Mouse (Mus musculus) G1E (cell line): ENCODE results near the gene Nubp1. TPM values are rescaled to one million over a fixed set of nuclear protein-coding genes. Genes with fewer than 3 reads are reported as not detected.

ENCODE experiments used
- ATAC-seq: 2 replicates; pipeline ENCODE4 v1.8.0; 2016; ENCODE audit warnings: mild to moderate bottlenecking; ENCODE audit not compliant: insufficient number of reproducible peaks, poor library complexity, low FRiP score, severe bottlenecking; ENCODE audit errors: extremely low read depth
- DNase-seq: peaks from one replicate; pipeline ENCODE4 v3.0.0; 2012; ENCODE audit warnings: low spot score
- H3K27me3 ChIP-seq: 2 replicates; pipeline ENCODE4 v1.6.1; 2012; ENCODE audit warnings: mild to moderate bottlenecking, low read length, inconsistent platforms; ENCODE audit not compliant: insufficient read depth
- H3K36me3 ChIP-seq: replicated peaks from 2 replicates; pipeline ENCODE3; 2012; ENCODE audit warnings: mild to moderate bottlenecking, inconsistent platforms
- H3K4me1 ChIP-seq: 2 replicates; pipeline ENCODE4 v1.6.1; 2012; ENCODE audit warnings: low read depth, low read length, inconsistent platforms, mixed read lengths; ENCODE audit not compliant: insufficient read depth
- H3K4me3 ChIP-seq: 2 replicates; pipeline ENCODE4 v1.5.1; 2012; ENCODE audit warnings: low read depth, mild to moderate bottlenecking, inconsistent platforms, low read length, moderate library complexity, mixed read lengths
- H3K9me3 ChIP-seq: replicated peaks from 2 replicates; pipeline ENCODE4 v1.6.1; 2012; ENCODE audit warnings: inconsistent platforms
- CTCF ChIP-seq: IDR thresholded peaks from 2 replicates; pipeline ENCODE4 v1.5.1; 2012; ENCODE audit warnings: low read depth, low read length, inconsistent platforms, mixed read lengths
- GATA1 ChIP-seq: IDR thresholded peaks from 2 replicates; pipeline ENCODE4 v1.6.1; 2012; ENCODE audit warnings: borderline replicate concordance, low read length, inconsistent platforms, mixed read lengths
- GATA2 ChIP-seq: IDR thresholded peaks from 2 replicates; pipeline ENCODE4 v1.6.1; 2012; ENCODE audit warnings: low read depth, low read length, inconsistent platforms, borderline replicate concordance
- POLR2AphosphoS5 ChIP-seq: IDR thresholded peaks from 2 replicates; pipeline ENCODE4 v1.6.1; 2012; ENCODE audit warnings: low read depth, low read length, inconsistent platforms; ENCODE audit not compliant: insufficient replicate concordance
- TAL1 ChIP-seq: conservative IDR thresholded peaks from 2 replicates; pipeline ENCODE4 v1.6.1; 2012; ENCODE audit warnings: low read depth, low read length, inconsistent platforms, mixed read lengths
- polyA plus RNA-seq: library from polyadenylated mRNA; stranded (reverse); fragments of >175 nt; gene quantifications from 2 replicates; pipeline ENCODE4 v1.2.3, GENCODE M21; 2012
- total RNA-seq, 2 experiments: library from RNA; stranded (forward) in 1 of 2; stranded (reverse) in 1 of 2; fragments of 200-1000 nt in 1 of 2; fragments of >200 nt in 1 of 2; fragmentation: Nextera tagmentation in 1 of 2; gene quantifications; 2 replicates each; pipeline ENCODE4 v1.2.3; 2014 to 2017

Gene Nubp1
- total RNA-seq (2014; fragmentation: Nextera tagmentation) (30.8 and 39.7 TPM in 2 replicates), total RNA-seq (2017) (68.3 and 91.5 TPM in 2 replicates), polyA plus RNA-seq (64.1 and 64.2 TPM in 2 replicates)

DNA sequence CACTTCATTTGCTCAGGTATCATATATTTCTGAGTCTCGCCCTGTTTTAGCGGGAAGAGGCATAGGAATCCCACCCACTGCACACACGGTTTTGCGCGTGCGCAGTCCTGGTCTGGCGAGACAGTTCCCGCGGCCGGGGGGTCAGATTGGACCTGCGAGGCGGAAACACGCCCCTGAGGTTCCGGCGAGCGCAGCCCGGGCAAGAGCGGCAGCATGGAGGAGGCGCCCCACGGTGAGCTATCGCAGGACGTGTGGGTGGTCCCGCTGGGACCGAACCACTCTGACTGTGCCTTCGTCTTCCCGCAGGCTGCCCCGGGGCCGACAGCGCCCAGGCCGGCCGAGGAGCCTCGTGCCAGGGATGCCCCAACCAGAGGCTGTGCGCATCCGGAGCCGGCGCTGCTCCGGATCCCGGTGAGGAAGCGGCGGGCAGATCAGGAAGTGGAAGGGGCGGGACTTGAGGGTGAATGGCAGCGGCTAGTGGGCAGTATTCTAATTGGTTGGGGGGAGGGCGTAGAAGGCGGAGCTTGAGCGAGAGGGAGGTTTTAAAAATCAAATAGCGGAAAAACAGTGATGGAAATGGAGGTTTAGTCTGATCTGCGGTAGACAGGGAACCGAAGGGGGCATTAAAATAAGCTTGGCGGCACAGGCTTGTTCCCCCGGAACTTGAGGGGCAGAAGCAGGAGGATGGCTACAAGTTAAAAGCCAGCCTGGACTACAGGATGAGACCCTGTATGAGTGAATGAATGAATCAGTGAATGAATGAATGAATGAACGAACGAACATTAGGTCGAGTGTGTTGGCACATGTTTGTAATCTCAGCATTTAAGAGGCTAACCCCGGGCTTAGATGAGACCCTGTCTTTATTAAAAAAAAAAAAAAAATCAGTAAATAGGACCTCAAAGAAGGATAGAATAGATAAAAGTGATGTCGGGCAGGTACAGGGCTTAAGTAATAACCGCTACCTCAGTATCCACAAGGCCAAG is at the start of gene Nubp1:
TSS of gene Nubp1 (plus strand) at position 185 of the 983 bp plus-strand sequence.
- no peaks in the 10 kb centered on the region for H3K9me3 ChIP-seq
- peak within 1 kb of the TSS; percentile 94 for H3K4me3 ChIP-seq
- peaks cover 45% of the 10 kb centered on the region for H3K36me3 ChIP-seq
- H3K4me1 ChIP-seq = peaks cover 37% of the 10 kb centered on the region
- peak; percentile 88 for ATAC-seq
- H3K27me3 ChIP-seq = peaks cover 5% of the 10 kb centered on the region; the same call in 1 of the 2 replicates
- TF ChIP-seq POLR2AphosphoS5 = no peak
- TF ChIP-seq TAL1 = no peak
- TF ChIP-seq CTCF = no peak
- no peak for TF ChIP-seq GATA2
- TF ChIP-seq GATA1 = no peak
- peak; percentile 95 for DNase-seq

DNA sequence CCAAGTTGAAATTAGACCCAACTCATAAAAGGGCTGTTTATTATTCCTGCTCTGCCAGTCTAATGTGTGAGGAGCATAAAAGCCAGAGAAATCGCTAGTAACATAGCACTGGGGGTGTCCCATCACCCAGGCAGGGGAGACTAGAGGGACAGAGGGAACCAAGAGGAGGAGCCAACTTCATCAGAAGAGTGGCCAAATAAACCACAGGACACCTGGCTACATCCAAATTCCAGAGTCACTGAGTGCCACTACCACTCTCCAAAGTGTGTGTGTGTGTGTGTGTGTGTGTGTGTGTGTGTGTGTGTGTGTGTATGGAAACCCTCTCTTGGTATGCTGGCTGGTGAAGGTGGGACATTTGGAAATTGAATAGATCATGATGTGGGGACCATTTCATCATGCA is 48.7 kb upstream of the Nubp1 start:
- Histone ChIP-seq H3K36me3 (no peaks in the 10 kb centered on the region), H3K27me3 (peaks cover 19% of the 10 kb centered on the region), H3K4me1 (peaks cover 2% of the 10 kb centered on the region; the same call in 1 of the 2 replicates), H3K9me3 (no peaks in the 10 kb centered on the region), H3K4me3 (no peak overlapping the region)
- ATAC-seq (no peak), DNase-seq (no peak)
- no peak for TF ChIP-seq TAL1
- no peak for TF ChIP-seq POLR2AphosphoS5
- TF ChIP-seq CTCF = no peak
- no peak for TF ChIP-seq GATA1
- no peak for TF ChIP-seq GATA2

DNA sequence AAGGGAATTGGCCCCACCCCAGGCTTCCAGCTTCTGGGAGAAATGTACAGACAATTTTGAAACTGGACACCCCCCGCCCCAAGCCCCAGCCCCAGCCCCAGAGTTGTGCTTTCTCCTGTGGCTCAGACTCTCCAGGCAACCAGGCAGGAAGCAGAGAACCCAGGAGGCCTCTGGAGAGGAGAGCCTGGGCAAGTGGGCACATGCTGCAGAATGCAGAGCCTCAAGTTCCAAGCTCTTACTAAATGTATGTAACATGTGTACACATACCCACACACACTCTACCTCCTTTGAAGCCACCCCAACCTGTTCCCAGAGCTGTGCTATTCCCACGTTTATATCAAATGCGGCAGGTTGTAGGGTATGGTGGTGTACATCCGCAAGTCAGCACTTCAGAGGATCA is 46.0 kb upstream of the Nubp1 start:
- ATAC-seq (no peak), DNase-seq (no peak)
- Histone ChIP-seq H3K9me3 (no peaks in the 10 kb centered on the region), H3K36me3 (no peaks in the 10 kb centered on the region), H3K4me3 (no peak overlapping the region), H3K27me3 (peaks cover 16% of the 10 kb centered on the region), H3K4me1 (no peaks in the 10 kb centered on the region)
- TF ChIP-seq GATA2 (no peak), TAL1 (no peak), GATA1 (no peak), POLR2AphosphoS5 (no peak), CTCF (no peak)

DNA sequence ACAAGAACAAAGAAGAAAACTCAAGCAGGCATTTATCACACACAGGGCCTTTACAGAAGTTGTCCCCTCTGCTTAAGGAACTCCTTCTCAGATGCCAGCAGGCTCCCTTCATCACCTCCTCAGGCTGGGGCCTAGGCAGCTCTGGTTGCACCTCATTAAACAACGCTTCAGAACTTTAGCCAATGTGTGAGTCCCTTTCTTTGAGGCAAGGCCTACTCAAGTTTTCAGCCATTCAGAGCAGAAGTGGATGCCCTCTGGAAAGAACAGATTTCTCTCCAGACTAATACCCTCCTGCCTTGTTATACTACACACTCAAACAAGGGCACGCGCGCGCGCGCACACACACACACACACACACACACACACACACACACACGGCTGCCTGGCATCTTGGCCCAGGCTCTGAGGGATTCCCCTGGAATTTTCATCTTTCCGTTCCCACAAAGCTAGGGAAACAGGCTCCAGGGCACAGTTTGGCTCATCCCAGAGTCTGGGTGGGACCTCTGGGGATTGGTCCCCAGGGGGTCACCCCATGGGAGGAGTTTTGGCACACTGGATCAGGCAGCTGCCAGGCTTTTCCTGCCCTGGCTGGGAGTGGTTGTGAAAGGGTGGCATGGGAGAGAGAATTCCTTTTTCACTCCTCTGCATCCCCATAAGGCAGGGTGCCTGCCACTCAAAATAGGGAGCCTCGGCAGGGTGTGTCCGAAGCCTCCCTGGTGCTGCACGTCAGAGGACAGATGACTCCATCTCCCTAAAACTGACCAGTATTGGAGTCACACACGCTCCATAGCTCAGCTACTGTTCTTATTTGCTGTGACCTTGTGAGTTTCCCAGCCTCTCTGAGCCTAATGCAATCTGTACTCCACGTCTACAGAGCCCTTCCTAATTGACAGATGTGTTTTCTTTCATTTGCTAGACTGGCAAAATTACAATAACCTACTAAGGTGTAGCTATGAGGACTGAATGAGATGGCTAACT is 45.2 kb upstream of the Nubp1 start:
- TF ChIP-seq GATA2 (no peak), CTCF (no peak), TAL1 (no peak), POLR2AphosphoS5 (no peak), GATA1 (no peak)
- H3K4me1 ChIP-seq = no peaks in the 10 kb centered on the region
- ATAC-seq = no peak
- no peaks in the 10 kb centered on the region for H3K9me3 ChIP-seq
- peaks cover 19% of the 10 kb centered on the region for H3K27me3 ChIP-seq
- H3K36me3 ChIP-seq = no peaks in the 10 kb centered on the region
- DNase-seq = no peak
- H3K4me3 ChIP-seq = no peak overlapping the region

DNA sequence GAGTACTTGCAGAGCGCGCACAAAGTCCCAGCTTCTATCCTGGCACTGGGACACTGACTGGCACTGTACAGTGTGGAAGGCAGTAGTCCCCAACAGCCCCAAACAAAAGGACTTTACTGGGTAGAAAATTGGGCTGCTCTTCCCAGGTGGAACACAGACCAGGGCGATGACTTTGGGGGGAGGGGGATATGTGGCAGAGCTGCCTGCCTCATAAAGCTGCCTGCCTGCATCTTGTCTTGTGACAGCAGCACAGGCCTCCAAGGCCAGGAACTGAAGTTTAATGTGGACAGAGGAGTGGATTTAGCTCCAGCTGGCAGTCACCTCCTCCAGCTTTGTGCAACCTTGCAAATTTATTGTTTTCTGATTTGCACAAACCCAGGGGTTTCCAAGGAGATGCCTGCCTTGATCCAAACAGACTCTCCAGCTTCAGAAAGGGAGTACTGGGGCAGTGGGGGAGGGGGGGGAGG is 42.2 kb upstream of the Nubp1 start:
- Histone ChIP-seq H3K9me3 (no peaks in the 10 kb centered on the region), H3K4me1 (no peaks in the 10 kb centered on the region), H3K36me3 (no peaks in the 10 kb centered on the region), H3K4me3 (no peak overlapping the region), H3K27me3 (peaks cover 27% of the 10 kb centered on the region)
- DNase-seq (no peak), ATAC-seq (no peak)
- TF ChIP-seq CTCF (no peak), TAL1 (no peak), GATA2 (no peak)

DNA sequence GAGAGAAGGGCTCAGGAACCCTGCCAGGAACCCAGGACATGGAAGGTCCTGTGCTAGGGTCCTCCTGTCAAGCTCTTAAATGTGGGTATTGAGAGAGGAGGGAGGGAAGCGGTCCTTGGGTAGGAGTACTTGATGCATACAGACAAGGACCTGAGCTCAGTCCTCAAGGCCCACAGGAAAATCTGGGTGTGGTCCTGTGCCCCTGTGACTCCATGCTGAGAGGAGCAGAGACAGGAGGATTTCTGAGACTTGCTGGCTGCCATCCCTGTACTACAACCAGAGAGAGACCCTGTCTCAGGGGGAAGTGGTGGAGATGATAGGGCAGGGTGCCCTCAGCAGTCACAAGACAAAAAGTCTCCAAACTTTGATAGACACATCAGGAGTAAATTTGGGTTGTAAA is 41.8 kb upstream of the Nubp1 start:
- Histone ChIP-seq H3K36me3 (no peaks in the 10 kb centered on the region), H3K4me3 (no peak overlapping the region), H3K27me3 (peaks cover 30% of the 10 kb centered on the region), H3K9me3 (no peaks in the 10 kb centered on the region), H3K4me1 (no peaks in the 10 kb centered on the region)
- no peak for TF ChIP-seq GATA1
- no peak for TF ChIP-seq POLR2AphosphoS5
- TF ChIP-seq TAL1 = no peak
- no peak for TF ChIP-seq GATA2
- TF ChIP-seq CTCF = no peak
- ATAC-seq = no peak
- no peak for DNase-seq
